Mouse (Mus musculus) erythroblast, embryonic 14.5 days (primary cell): ENCODE measurements around the gene Pzp. TPM values are rescaled to one million over a fixed set of nuclear protein-coding genes. Genes with fewer than 3 reads are reported as not detected.

Experiments used
- H3K27me3 ChIP-seq: 2 replicates; pipeline ENCODE4 v1.6.1; 2012; ENCODE audit warnings: inconsistent platforms; ENCODE audit not compliant: control insufficient read depth
- H3K36me3 ChIP-seq: 2 replicates; pipeline ENCODE4 v1.6.1; 2012; ENCODE audit warnings: mild to moderate bottlenecking, inconsistent platforms; ENCODE audit not compliant: control insufficient read depth
- H3K4me1 ChIP-seq: 2 replicates; pipeline ENCODE4 v1.6.1; 2012; ENCODE audit warnings: inconsistent platforms; ENCODE audit not compliant: control insufficient read depth
- H3K4me3 ChIP-seq: replicated peaks from 2 replicates; pipeline ENCODE3; 2012; ENCODE audit warnings: moderate library complexity, mild to moderate bottlenecking, inconsistent platforms
- H3K9me3 ChIP-seq: 2 replicates; pipeline ENCODE4 v1.6.1; 2012; ENCODE audit warnings: low read length, inconsistent platforms, mixed read lengths; ENCODE audit not compliant: control insufficient read depth
- GATA1 ChIP-seq: IDR thresholded peaks from 2 replicates; pipeline ENCODE4 v1.6.1; 2012; ENCODE audit warnings: low read length, inconsistent platforms, mixed read lengths
- TAL1 ChIP-seq: IDR thresholded peaks from 3 replicates; pipeline ENCODE4 v1.6.1; 2012; ENCODE audit warnings: low read length, inconsistent platforms, mixed read lengths
- polyA plus RNA-seq: library from polyadenylated mRNA; stranded (reverse); fragments of >175 nt; gene quantifications from 2 replicates; pipeline ENCODE4 v1.2.3, GENCODE M21; 2012

Gene Pzp
- polyA plus RNA-seq, 1 experiment: 0.05 TPM

DNA sequence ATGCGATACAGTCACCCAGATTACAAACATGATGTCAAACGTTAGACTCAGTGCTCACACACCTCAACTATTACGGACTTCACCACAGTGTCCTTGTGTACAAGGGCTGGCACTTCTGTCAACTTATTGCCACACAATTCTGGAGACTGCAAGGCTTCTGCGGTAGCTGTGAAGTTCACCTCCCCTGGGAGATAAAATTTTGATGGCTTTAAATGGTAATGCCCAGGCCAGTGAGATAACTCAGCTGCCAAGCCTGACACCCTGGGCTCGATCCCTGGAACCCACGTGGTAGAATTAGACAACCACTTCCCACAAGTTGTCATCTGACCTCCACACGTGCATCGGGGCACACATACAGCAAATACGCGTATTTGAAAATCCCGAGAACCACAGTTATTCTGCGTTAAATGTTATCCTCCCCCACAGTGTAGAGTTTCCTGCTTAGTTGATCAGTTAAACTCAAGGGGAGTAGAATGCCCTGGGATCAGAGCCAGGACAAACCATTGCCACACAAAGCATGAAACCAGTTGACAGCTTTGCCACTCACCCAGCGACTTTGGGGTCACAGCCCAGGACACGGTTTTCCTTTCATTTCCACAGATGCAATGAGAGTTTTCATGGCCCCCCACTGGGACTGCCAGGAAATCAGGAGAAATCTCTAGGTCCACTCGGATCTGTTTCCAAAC, 31.7 kb downstream of the Pzp start:
- Histone ChIP-seq H3K4me1 (no peaks in the 10 kb centered on the region), H3K27me3 (no peaks in the 10 kb centered on the region), H3K36me3 (no peaks in the 10 kb centered on the region; the same call in 1 of the 2 replicates), H3K9me3 (no peaks in the 10 kb centered on the region), H3K4me3 (no peak overlapping the region)
- TF ChIP-seq GATA1: no peak
- TF ChIP-seq TAL1: no peak

DNA sequence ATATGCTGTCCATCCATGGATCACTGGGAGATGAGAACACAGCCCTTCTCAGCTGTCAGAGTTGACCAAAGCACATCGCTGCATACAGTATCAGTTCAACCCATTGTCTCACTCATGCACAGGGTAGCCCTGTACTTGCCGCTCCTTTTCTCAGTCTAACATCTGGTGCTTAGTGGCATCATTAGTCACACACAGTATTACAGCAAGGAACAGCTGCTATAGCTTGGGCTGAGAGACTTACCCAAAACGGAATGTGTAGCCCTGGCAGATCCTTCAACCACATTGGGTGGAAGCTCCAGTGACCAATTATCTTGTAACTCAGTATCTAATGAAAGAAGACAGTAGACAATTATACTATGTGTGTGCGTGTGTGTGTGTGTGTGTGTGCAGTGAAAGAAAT, 34.6 kb downstream of the Pzp start:
- no peaks in the 10 kb centered on the region for H3K4me1 ChIP-seq
- H3K27me3 ChIP-seq: no peaks in the 10 kb centered on the region
- no peak overlapping the region for H3K4me3 ChIP-seq
- TF ChIP-seq TAL1 (no peak), GATA1 (no peak)
- H3K36me3 ChIP-seq: no peaks in the 10 kb centered on the region; the same call in 1 of the 2 replicates
- H3K9me3 ChIP-seq: no peaks in the 10 kb centered on the region

DNA sequence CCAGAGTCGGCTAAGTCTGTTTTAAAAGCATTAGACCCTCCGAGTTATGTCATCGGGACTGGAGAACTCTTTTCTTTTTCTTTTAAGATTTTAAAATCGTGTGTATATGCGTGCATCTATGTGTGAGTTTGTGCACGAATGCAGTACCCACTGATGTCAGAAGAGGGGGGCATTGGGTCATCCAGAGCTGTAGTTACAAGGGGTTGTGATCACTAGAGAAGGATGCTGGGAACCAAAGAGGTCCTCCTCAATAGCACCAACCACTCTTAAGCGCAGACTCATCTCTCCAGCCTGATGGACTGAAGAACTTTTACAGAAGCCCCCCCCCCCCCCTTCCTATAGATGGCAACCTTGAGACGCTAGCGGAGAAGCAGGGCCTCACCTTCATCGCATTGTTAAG, 36.4 kb downstream of the Pzp start:
- Histone ChIP-seq H3K27me3 (no peaks in the 10 kb centered on the region), H3K9me3 (no peaks in the 10 kb centered on the region), H3K36me3 (no peaks in the 10 kb centered on the region; the same call in 1 of the 2 replicates), H3K4me3 (no peak overlapping the region), H3K4me1 (no peaks in the 10 kb centered on the region)
- TF ChIP-seq TAL1: no peak
- TF ChIP-seq GATA1: no peak

DNA sequence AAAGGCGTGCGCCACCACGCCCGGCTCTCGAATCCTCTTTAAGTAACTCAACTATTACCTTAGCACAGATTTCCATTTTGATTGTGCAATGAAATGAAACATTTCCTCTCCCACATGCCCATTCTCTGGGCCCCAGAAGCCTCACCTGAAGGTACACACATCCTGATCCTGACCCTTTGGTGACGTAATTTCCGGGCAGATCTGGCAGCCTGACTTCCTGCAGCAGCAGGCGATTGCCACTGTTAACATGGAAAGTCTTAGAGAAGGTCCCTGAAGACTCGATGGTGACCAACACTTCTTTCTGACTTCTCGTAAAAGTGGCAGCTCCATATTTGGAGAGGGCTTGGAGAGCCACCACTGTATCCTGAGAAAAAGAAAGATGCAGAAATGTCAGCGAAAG, 38.8 kb downstream of the Pzp start:
- no peak overlapping the region for H3K4me3 ChIP-seq
- H3K36me3 ChIP-seq: no peaks in the 10 kb centered on the region; the same call in 1 of the 2 replicates
- no peaks in the 10 kb centered on the region for H3K4me1 ChIP-seq
- TF ChIP-seq GATA1: no peak
- no peak for TF ChIP-seq TAL1
- no peaks in the 10 kb centered on the region for H3K9me3 ChIP-seq
- no peaks in the 10 kb centered on the region for H3K27me3 ChIP-seq

DNA sequence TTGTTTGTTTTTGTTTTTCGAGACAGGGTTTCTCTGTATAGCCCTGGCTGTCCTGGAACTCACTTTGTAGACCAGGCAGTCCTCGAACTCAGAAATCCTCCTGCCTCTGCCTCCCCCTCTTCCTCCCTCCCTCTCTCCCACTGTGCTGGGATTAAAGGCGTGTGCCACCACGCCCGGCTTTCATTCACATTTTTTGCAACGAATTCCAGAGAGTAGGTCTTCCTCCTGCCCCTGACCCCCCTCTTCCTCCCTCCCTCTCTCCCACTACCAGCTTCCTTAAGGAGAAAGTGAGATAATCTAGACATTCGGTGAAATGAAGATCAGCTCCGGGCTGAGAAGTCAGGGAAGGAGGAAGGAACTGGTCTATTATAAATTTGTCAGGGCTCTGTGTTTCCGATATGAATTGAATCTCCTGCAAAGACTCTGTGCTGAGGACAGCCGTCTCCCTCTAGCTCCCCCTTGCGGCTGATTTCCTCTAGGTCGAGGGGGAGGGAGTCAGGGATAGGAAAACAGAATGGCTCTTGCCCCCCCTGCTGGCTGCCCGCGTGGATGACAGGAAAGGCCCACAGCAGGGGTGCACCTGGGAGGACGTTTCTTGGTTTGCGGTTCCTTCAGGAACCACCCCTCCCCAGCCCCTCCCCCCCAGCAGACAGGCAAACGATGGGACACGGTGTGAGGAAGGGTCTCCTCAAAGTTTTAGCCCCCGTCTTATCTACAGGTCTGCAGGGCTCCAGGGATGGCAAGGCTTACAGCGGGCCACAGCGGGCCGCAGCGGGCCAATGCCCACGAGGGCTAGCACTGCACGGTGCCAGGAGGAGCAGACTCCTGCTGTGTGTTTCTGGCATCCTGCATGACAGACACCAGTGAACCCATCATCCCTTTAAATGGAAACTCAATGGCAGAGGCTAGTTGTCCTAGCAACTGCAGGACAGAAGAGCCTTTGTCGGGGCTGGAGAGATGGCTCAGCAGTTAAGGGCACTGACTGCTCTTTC, 46.8 kb downstream of the Pzp start:
- no peak for TF ChIP-seq GATA1
- TF ChIP-seq TAL1: no peak
- Histone ChIP-seq H3K4me1 (peaks cover 2% of the 10 kb centered on the region; the same call in 1 of the 2 replicates), H3K4me3 (no peak overlapping the region), H3K36me3 (no peaks in the 10 kb centered on the region), H3K27me3 (no peaks in the 10 kb centered on the region), H3K9me3 (peaks cover 4% of the 10 kb centered on the region; the same call in 1 of the 2 replicates)

DNA sequence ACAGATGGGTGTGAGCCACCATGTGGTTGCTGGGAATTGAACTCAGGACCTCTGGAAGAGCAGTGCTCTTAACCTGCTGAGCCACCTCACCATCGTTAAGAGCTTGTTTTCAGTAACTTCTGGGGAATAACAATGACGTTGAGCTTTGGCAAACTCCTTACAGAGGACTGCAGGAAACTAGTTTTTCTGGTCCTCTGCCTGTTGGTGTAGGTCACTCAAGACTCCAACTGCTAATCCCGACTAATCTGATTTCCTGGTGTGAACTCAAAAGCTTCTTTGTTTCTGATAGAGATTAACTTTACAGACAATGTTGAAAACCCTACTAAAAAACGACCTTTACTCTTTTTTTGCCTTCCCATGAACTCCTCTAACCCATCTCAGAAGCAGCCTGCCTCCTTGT, 49.0 kb downstream of the Pzp start:
- H3K4me1 ChIP-seq: peaks cover 2% of the 10 kb centered on the region; the same call in 1 of the 2 replicates
- peaks cover 5% of the 10 kb centered on the region; the same call in 1 of the 2 replicates for H3K9me3 ChIP-seq
- TF ChIP-seq TAL1 (no peak), GATA1 (no peak)
- H3K36me3 ChIP-seq: no peaks in the 10 kb centered on the region
- no peaks in the 10 kb centered on the region for H3K27me3 ChIP-seq
- no peak overlapping the region for H3K4me3 ChIP-seq

DNA sequence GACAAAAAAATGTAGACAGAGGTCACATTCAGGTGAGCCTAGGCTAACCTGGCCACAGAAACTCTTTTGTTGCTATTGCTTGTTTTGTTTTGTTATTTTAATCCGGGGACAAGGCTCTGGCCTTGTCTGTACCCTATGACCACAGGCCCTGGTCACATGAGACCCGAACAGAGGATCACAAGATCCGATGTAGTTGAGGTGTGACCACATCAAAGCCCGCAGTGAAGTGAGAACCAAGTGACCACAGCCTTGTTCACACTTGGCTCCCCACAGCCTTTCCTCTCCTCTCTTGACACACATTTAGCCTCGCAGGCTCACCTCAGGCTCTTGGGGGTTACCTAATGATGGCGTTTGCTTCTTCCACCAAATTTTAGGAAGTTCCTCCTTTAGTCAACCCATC, 52.4 kb downstream of the Pzp start:
- TF ChIP-seq GATA1 (no peak), TAL1 (no peak)
- Histone ChIP-seq H3K4me1 (peaks cover 3% of the 10 kb centered on the region), H3K4me3 (no peak overlapping the region), H3K27me3 (no peaks in the 10 kb centered on the region), H3K9me3 (peaks cover 5% of the 10 kb centered on the region; the same call in 1 of the 2 replicates), H3K36me3 (no peaks in the 10 kb centered on the region)

DNA sequence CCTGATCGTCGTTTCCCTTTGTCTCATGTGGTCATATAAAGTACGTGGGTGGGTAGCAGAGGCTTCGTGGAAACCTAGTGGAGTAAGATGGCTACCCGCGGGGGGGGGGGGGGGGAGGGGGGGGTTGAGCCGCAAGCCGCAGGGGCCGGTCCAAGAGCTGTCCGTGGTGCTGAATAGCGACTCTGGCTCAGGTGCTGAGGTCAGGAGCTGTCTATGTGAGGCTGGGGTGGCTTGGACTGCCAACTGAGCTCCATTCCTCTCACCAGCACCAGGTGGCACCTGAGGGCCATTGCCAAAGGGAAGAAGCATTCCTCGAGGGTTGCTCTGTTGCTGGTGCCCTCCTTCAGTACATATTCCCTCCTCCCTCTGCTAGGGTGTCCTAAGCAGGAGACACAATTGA, 57.1 kb downstream of the Pzp start:
- no peak overlapping the region for H3K4me3 ChIP-seq
- no peaks in the 10 kb centered on the region; the same call in 1 of the 2 replicates for H3K9me3 ChIP-seq
- no peaks in the 10 kb centered on the region for H3K36me3 ChIP-seq
- H3K27me3 ChIP-seq: no peaks in the 10 kb centered on the region
- TF ChIP-seq TAL1 (no peak), GATA1 (no peak)
- peaks cover 29% of the 10 kb centered on the region for H3K4me1 ChIP-seq

DNA sequence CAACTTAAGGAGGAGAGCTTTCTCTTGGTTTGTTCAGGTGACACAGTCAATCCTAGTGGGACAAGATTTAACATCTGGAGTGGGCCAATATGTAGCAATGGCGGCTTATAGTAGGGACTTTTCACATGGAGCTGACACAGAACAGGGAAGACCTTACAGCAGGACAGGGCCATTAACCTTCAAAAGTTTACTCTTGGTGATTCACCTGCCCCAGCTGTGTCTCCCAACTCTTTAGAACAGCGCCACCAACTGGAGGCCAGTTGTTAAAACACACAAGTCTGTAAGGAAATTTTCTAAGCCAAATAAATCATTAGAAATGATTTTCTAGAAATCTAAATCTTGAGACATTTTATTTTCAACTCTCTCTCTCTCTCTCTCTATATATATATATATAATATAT, 59.2 kb downstream of the Pzp start:
- Histone ChIP-seq H3K4me3 (no peak overlapping the region), H3K36me3 (no peaks in the 10 kb centered on the region), H3K9me3 (no peaks in the 10 kb centered on the region), H3K4me1 (peaks cover 29% of the 10 kb centered on the region), H3K27me3 (no peaks in the 10 kb centered on the region)
- TF ChIP-seq GATA1 (no peak), TAL1 (no peak)
